Mouse (Mus musculus) cerebellum, adult 2 months (tissue): ENCODE measurements around the gene Nfatc2. TPM values are rescaled to one million over a fixed set of nuclear protein-coding genes. Genes with fewer than 3 reads are reported as not detected.
A peak's percentile ranks its signal among the peaks of the same experiment; 100 is the strongest.

Source experiments
- DNase-seq, 2 experiments: peaks; one replicate each; pipeline ENCODE4 v3.0.0; 2021
- H3K27ac ChIP-seq: fragments of 200-500 bp; 2 replicates; pipeline ENCODE4 v1.5.1; 2012; ENCODE audit warnings: low read length, control low read depth, inconsistent platforms; ENCODE audit not compliant: insufficient read depth
- H3K27me3 ChIP-seq: fragments of 200-500 bp; 2 replicates; pipeline ENCODE4 v1.6.1; 2012; ENCODE audit warnings: inconsistent platforms, mild to moderate bottlenecking, low read length, moderate library complexity; ENCODE audit not compliant: control insufficient read depth, insufficient read depth
- H3K4me1 ChIP-seq: fragments of 200-500 bp; 2 replicates; pipeline ENCODE4 v1.6.1; 2011; ENCODE audit warnings: low read length; ENCODE audit not compliant: control insufficient read depth, insufficient read depth
- H3K4me3 ChIP-seq: fragments of 200-500 bp; replicated peaks from 2 replicates; pipeline ENCODE3; 2011; ENCODE audit warnings: mild to moderate bottlenecking, low read depth, low read length, control low read depth; ENCODE audit not compliant: insufficient read depth
- CTCF ChIP-seq: fragments of 200-500 bp; IDR thresholded peaks from 2 replicates; pipeline ENCODE4 v1.5.1; 2011; ENCODE audit warnings: low read depth, mild to moderate bottlenecking, control low read depth, low read length, moderate library complexity, borderline replicate concordance; ENCODE audit not compliant: insufficient read depth
- POLR2A ChIP-seq: fragments of 200-500 bp; IDR thresholded peaks from 2 replicates; pipeline ENCODE4 v1.6.1; 2011; ENCODE audit warnings: low read length, control low read depth, borderline replicate concordance; ENCODE audit not compliant: insufficient read depth
- WGBS: fragments of 180-500 bp; shearing (Covaris S2); methylation state at CpG from one replicate; pipeline ENCODE4 v1.1.7; 2018; 5-methylcytosine and 5-hydroxymethylcytosine counted together
- polyA plus RNA-seq: library from polyadenylated mRNA; depleted of rRNA; stranded (reverse); fragments of >200 nt; gene quantifications from 2 replicates; pipeline ENCODE4 v1.2.3, GENCODE M21; 2012

Nfatc2 gene
- polyA plus RNA-seq, 1 experiment = 26.0 TPM

DNA sequence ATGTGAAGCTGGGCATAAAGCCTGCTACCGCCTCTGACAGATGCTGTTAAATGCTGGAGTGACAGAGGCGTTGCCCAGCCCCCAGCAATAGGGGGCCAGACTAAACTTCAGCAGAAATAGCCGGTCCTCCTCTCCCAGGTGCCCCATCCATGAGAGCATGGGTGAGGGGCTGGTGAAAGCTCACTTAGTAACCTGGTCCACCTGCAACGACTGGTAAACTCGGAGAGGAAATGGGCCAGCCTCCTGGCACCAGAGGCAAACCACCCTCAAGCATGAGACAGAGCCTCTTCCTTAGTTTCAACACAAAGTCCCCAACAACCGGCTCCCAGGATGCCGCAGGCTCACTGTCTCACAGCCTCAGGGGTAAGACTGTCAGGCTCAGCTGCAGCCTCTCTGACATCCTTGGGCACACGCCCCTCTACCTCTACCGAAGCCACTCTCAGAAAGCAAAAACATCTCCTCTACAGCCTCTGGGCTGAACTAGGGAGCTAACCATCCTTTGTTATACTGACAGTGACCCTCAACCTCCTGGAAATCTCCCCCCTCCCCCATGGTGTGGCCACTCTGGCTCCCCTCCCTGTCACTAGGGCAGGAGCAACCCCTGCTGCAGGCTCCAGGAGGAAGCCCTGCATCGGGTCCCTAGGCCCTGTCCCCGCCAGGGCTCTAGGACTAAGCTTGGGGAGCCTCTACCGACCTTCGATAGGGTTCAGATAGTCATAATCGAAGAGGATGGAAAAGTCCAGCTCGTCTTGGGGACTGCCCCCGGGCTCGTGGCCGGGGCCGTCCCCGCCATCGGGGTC lies 11.9 kb downstream of the Nfatc2 start:
- no peak for DNase-seq
- 19% methylated on average over 21 of the region's 21 CpGs for WGBS
- Histone ChIP-seq H3K4me3 (no peak overlapping the region), H3K27ac (no peak overlapping the region), H3K4me1 (peaks cover 28% of the 10 kb centered on the region), H3K27me3 (no peaks in the 10 kb centered on the region)
- TF ChIP-seq CTCF (no peak), POLR2A (no peak)

DNA sequence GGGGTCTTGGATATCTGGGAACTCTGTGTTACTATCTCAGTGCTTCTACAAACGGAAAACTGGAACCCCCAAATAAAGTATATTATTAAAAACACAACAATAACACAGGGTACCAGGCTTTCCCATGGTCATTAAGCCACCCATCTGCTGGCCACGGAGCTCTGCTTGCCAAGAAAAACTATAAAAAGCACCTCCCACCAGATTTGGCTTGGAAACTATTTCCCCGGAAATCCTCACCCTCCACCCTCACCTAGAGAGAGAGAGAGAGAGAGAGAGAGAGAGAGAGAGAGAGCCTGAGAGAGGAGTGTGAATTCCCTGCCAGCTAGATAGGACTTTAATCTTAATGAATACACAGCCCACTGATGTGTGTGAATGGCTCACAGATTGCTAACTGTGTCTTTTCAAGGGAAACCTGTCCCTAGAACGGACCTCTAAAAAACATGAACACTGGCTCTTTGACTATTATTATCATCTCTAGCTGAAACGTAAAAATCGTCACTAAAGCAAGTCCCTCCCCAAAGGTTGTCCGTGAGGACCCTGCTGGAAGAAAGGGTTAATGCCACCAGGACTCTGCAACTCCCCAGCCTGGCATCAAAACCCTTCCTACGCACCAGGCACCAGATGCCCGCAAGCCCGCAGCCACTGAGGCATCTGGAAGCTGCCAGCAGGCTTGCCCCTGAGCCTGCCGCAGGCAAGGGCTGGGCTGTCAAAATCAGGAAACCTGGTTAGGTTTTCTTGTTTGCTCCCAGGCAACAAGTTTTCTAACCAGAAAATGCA lies 12.7 kb downstream of the Nfatc2 start:
- H3K27ac ChIP-seq = no peak overlapping the region
- DNase-seq = peak in 1 of 2 experiments; percentile 46
- TF ChIP-seq CTCF (no peak), POLR2A (no peak)
- peaks cover 31% of the 10 kb centered on the region for H3K4me1 ChIP-seq
- 16% methylated on average over 11 of the region's 11 CpGs for WGBS
- H3K27me3 ChIP-seq = no peaks in the 10 kb centered on the region
- no peak overlapping the region for H3K4me3 ChIP-seq

DNA sequence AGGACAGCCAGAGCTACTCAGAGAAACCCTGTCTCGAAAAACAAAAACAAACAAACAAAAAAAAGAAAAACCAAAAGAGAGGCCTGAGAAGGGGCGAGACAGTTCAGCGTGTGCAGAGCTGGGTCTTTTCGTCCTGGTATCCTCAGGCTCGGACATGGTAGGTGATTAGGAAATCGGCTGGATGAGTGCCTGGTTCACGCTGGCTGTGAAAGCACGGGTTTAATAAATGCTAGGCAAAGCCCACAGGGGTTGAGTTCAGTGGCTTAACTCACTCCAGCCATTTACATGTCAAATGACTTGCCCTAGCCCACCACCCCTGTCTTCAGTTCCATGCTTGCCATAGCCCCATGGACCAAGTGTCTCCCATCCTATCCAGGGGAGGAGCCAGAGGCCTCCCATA lies 14.3 kb downstream of the Nfatc2 start:
- WGBS = 74% methylated on average over 8 of the region's 8 CpGs
- no peak overlapping the region for H3K4me3 ChIP-seq
- DNase-seq = no peak
- H3K27ac ChIP-seq = no peak overlapping the region
- peaks cover 27% of the 10 kb centered on the region for H3K4me1 ChIP-seq
- no peak for TF ChIP-seq CTCF
- no peak for TF ChIP-seq POLR2A
- no peaks in the 10 kb centered on the region for H3K27me3 ChIP-seq

DNA sequence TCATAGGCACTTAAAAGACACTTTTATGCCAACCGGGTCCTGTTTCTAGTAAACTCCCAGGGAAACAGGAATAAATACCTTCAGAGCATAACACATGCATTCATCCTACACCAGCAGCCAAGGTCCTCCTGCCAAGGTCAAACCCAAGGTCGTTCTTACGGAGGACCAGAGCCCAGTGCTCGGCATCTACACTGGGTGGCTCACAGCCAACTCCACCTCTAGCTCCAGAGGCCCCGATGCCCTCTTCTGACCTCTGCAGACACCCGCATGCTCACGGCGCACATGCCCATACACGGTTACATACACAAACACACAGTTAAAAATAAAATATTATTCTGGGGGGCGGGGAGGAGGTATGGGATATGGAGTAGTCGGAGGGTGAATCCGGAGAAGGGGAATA lies 14.9 kb downstream of the Nfatc2 start:
- no peak for TF ChIP-seq POLR2A
- TF ChIP-seq CTCF = no peak
- H3K4me1 ChIP-seq = peaks cover 27% of the 10 kb centered on the region
- no peak overlapping the region for H3K27ac ChIP-seq
- WGBS = 76% methylated on average over 12 of the region's 12 CpGs
- H3K27me3 ChIP-seq = no peaks in the 10 kb centered on the region
- DNase-seq = no peak
- H3K4me3 ChIP-seq = no peak overlapping the region

DNA sequence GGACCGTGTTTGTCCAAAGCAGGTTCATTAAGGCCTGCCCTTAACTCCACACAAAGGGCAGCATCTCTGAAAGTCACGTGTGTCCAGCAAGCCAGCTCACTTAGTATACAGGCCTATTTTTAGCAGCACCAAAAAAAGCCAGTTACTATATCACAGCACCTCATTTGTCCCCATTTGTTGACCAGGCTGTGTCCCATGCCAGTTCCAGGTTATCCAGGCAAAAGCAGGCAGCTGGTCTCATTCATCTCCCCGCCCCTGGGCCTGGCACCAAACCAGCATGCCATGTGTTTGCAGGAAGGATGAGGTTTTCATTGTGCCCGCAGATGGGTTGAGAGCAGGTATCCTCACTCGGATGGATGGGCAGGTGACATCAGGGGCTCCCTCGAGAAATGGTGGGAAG lies 16.6 kb downstream of the Nfatc2 start:
- H3K4me1 ChIP-seq = peaks cover 27% of the 10 kb centered on the region
- H3K27me3 ChIP-seq = no peaks in the 10 kb centered on the region
- 12% methylated on average over 6 of the region's 6 CpGs for WGBS
- H3K4me3 ChIP-seq = no peak overlapping the region
- TF ChIP-seq POLR2A (no peak), CTCF (no peak)
- H3K27ac ChIP-seq = no peak overlapping the region
- peak; percentile 88 to 94 for DNase-seq

DNA sequence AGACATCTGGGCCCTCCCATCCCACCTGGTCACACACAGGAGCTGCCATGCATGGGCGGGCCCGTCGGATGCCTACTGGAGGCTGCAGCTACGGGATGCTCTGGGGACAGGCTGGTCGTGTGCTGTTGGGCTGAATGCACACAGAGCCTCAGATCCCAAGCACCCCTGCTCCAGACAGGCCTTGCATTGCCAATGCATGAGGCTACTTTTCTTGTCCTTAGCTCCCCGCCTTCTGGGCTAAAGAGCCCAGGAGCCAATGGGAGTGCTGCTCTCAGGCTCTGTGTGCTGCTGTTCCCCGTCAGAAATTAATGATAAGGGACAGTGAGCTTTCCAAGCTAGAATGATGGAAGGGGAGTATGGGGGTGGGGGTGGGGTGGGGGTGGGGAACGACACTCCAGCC lies 17.0 kb downstream of the Nfatc2 start:
- Histone ChIP-seq H3K4me1 (peaks cover 24% of the 10 kb centered on the region), H3K27ac (no peak overlapping the region), H3K4me3 (no peak overlapping the region), H3K27me3 (no peaks in the 10 kb centered on the region)
- DNase-seq = no peak
- WGBS = 61% methylated on average over 8 of the region's 8 CpGs
- TF ChIP-seq CTCF (no peak), POLR2A (no peak)

DNA sequence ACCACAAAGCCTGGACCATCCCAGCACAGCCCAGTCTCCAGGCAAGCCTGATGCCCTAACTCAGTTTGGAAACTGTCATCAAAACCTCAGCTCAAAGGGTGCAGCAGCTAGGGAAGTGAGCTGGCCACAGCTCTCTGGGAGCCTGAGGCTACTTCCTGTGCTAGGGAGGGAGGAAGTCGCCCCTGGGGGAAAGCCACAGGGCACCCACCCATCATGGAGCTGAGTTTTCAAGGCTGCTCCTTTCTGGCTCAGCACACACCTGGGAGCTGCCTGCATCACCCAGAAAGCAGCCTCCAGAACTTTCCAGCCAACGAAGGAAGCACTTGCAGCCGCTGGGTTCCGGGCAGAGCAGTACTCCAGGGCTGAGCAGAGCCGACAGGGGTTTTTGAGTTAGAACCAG lies 18.4 kb downstream of the Nfatc2 start:
- Histone ChIP-seq H3K4me1 (peaks cover 18% of the 10 kb centered on the region), H3K27ac (no peak overlapping the region), H3K4me3 (no peak overlapping the region), H3K27me3 (no peaks in the 10 kb centered on the region)
- 90% methylated on average over 5 of the region's 5 CpGs for WGBS
- TF ChIP-seq CTCF (no peak), POLR2A (no peak)
- no peak for DNase-seq
